Mouse (Mus musculus) midbrain, postnatal 0 days (tissue): ENCODE measurements around the gene Larp6. TPM values are rescaled to one million over a fixed set of nuclear protein-coding genes. Genes with fewer than 3 reads are reported as not detected.
A peak's percentile ranks its signal among the peaks of the same experiment; 100 is the strongest.

Experiments
- ATAC-seq: fragments of 200-750 bp; cut with Nextera tagmentation; 2 replicates; pipeline ENCODE4 v1.8.0; 2017; ENCODE audit warnings: moderate number of reproducible peaks, mild to moderate bottlenecking, moderate TSS enrichment, moderate library complexity; ENCODE audit not compliant: low FRiP score
- DNase-seq: peaks from one replicate; pipeline ENCODE4 v3.0.0-alpha.2; 2015; ENCODE audit warnings: low spot score
- H3K27ac ChIP-seq: fragments of 300-500 bp; sonication (generic); 2 replicates; pipeline ENCODE4 v1.5.1; 2014; ENCODE audit warnings: low read depth, mild to moderate bottlenecking, low read length, mixed read lengths
- H3K27me3 ChIP-seq: fragments of 300-500 bp; sonication (generic); 2 replicates; pipeline ENCODE4 v1.6.1; 2014; ENCODE audit warnings: low read length, control low read depth, mixed read lengths; ENCODE audit not compliant: insufficient read depth
- H3K36me3 ChIP-seq: fragments of 300-500 bp; sonication (generic); 2 replicates; pipeline ENCODE4 v1.6.1; 2014; ENCODE audit warnings: low read length, control low read depth, mixed read lengths; ENCODE audit not compliant: insufficient read depth
- H3K4me1 ChIP-seq: fragments of 300-500 bp; sonication (generic); 2 replicates; pipeline ENCODE4 v1.6.1; 2014; ENCODE audit warnings: mild to moderate bottlenecking, control low read depth, antibody characterized with exemption, low read length, mixed read lengths; ENCODE audit not compliant: insufficient read depth
- H3K4me2 ChIP-seq: fragments of 300-500 bp; sonication (generic); 2 replicates; pipeline ENCODE4 v1.6.1; 2014; ENCODE audit warnings: low read depth, mild to moderate bottlenecking, low read length, mixed read lengths; ENCODE audit not compliant: poor library complexity, severe bottlenecking
- H3K4me3 ChIP-seq: fragments of 300-500 bp; sonication (generic); 2 replicates; pipeline ENCODE4 v1.5.1; 2014; ENCODE audit warnings: low read depth, mild to moderate bottlenecking, low read length, moderate library complexity
- H3K9ac ChIP-seq: fragments of 300-500 bp; sonication (generic); replicated peaks from 2 replicates; pipeline ENCODE4 v1.6.1; 2014; ENCODE audit warnings: mild to moderate bottlenecking, low read length, moderate library complexity, mixed read lengths; ENCODE audit not compliant: poor library complexity, severe bottlenecking
- H3K9me3 ChIP-seq: fragments of 300-500 bp; sonication (generic); 2 replicates; pipeline ENCODE4 v1.6.1; 2016; ENCODE audit warnings: low read length, control low read depth
- CTCF ChIP-seq: IDR thresholded peaks from 2 replicates; pipeline ENCODE4 v1.5.1; 2016; ENCODE audit warnings: antibody characterized with exemption, mild to moderate bottlenecking
- whole genome bisulfite sequencing: fragments of 180-500 bp; shearing (Covaris S2); extraction: QIAGEN DNeasy Blood & Tissue Kit; methylation state at CpG from one replicate; pipeline ENCODE4 v1.1.7; 2014; 5-methylcytosine and 5-hydroxymethylcytosine counted together
- polyA plus RNA-seq: library from polyadenylated mRNA; unstranded; fragments of >200 nt; fragmentation: Nextera tagmentation; extraction: Ambion mirVana; gene quantifications from 2 replicates; pipeline ENCODE4 v1.2.1, GENCODE M21; 2015
- total RNA-seq: library from RNA; depleted of rRNA; stranded (reverse); fragments of >200 nt; gene quantifications from 2 replicates; pipeline ENCODE4 v1.2.3, GENCODE M21; 2014

Gene Larp6
- total and polyA plus RNA-seq, 2 experiments from 2014 or later = 30.4 to 37.3 TPM

DNA sequence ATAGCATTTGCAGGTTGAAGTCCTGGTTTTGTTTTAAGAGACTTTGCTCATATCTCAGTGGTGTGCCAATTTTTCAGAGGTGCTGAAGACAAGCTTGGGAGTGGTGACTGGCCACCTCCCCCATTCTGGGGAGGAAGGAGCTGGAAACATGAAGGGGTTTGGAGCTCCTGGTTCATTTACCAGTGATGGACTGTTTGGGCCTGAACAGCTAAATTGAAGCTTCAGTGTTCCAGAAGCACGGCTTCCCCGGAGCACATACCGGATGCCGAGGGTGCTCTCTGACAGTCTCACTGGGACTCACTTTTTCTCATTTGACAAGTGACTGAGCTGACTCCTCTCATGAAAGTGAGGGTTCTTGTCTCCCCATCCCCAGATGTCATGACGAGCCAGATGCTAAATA, 4.2 kb upstream of the Larp6 start:
- H3K4me2 ChIP-seq = no peak overlapping the region
- WGBS = 81% methylated on average over 5 of the region's 5 CpGs
- TF ChIP-seq CTCF = no peak

GRCm38 (mm10) chr9:60709721-60710120, 3.1 kb upstream of the Larp6 start:
- H3K9ac ChIP-seq = no peak overlapping the region
- H3K27ac ChIP-seq = no peak overlapping the region
- 83% methylated on average over 6 of the region's 6 CpGs for WGBS
- peaks cover 10% of the 10 kb centered on the region; the same call in 1 of the 2 replicates for H3K4me1 ChIP-seq
- H3K36me3 ChIP-seq = no peaks in the 10 kb centered on the region
- no peak for TF ChIP-seq CTCF
- H3K4me2 ChIP-seq = no peak overlapping the region
- no peaks in the 10 kb centered on the region for H3K27me3 ChIP-seq
- no peak overlapping the region for H3K4me3 ChIP-seq
- no peak for ATAC-seq
- no peaks in the 10 kb centered on the region for H3K9me3 ChIP-seq
- no peak for DNase-seq

More for the DNA sequence above, 4.2 kb upstream of the Larp6 start:
- Histone ChIP-seq H3K4me3 (no peak overlapping the region), H3K27ac (no peak overlapping the region), H3K9me3 (no peaks in the 10 kb centered on the region), H3K9ac (no peak overlapping the region), H3K4me1 (no peaks in the 10 kb centered on the region), H3K27me3 (no peaks in the 10 kb centered on the region), H3K36me3 (no peaks in the 10 kb centered on the region)
- DNase-seq (no peak), ATAC-seq (no peak)

DNA sequence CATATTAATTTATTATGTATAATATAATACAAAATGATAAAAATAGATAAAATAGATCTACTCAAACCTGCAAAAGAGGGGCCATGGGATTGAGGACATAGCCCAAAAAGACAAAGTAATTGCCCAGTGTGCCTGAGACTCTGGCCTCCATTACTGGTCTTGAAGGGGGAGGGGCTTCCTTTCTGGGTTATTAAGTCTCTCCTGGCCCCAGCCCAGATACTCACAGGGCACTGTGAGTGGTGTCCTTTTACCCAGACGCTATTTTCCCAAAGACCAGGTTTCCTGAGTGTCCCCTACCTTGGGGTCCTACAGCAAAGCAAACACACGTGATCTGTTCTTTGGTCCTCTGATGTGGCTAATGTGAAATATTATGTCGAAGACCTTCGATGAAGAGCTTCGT, 778 bp upstream of the Larp6 start:
- H3K4me2 ChIP-seq = peak overlapping the region; percentile 90
- H3K4me3 ChIP-seq = no peak overlapping the region; the same call in 1 of the 2 replicates
- peaks cover 14% of the 10 kb centered on the region; the same call in 1 of the 2 replicates for H3K4me1 ChIP-seq
- peak overlapping the region; percentile 82; the same call in 1 of the 2 replicates for H3K27ac ChIP-seq
- no peak for ATAC-seq
- no peak for TF ChIP-seq CTCF
- H3K9ac ChIP-seq = peak overlapping the region; percentile 89
- H3K27me3 ChIP-seq = no peaks in the 10 kb centered on the region
- H3K36me3 ChIP-seq = no peaks in the 10 kb centered on the region
- no peak for DNase-seq
- WGBS = 77% methylated on average over 5 of the region's 5 CpGs
- no peaks in the 10 kb centered on the region for H3K9me3 ChIP-seq

- no peaks in the 10 kb centered on the region for H3K36me3 ChIP-seq
- H3K9me3 ChIP-seq = no peaks in the 10 kb centered on the region
- 31% methylated on average over 4 of the region's 4 CpGs for WGBS
- H3K4me3 ChIP-seq = peak overlapping the region; percentile 71
- ATAC-seq = peak; percentile 41
- peak overlapping the region; percentile 89 for H3K9ac ChIP-seq
- peak overlapping the region; percentile 82 for H3K27ac ChIP-seq
- peak overlapping the region; percentile 90 for H3K4me2 ChIP-seq
- H3K27me3 ChIP-seq = no peaks in the 10 kb centered on the region
- no peak for TF ChIP-seq CTCF
- no peak for DNase-seq
- peaks cover 14% of the 10 kb centered on the region; the same call in 1 of the 2 replicates for H3K4me1 ChIP-seq
Measured at GRCm38 (mm10) chr9:60713616-60714015, 827 bp downstream of the Larp6 start.

DNA sequence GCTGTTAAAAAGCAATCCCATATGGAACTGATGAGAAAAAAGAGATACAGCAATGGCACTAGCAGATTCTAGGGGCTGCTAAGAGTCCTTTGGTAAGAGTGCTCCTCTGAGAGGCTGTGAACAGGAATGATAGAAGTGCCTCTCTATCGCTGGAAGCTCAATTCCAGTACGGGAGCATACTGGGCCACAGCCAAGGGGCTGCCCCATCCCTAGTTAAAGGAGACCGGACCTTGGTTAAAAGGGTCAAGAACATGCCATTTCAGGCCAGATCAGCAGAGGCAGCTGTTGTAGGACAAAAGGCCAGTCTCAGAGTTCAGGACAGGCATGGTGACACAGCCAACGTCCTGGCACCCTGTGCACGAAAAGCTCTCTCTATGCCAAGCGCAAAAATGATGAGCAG, 1.4 kb downstream of the Larp6 start:
- peak overlapping the region; percentile 89 for H3K9ac ChIP-seq

GRCm38 (mm10) chr9:60715271-60715670, 2.5 kb downstream of the Larp6 start:
- H3K4me1 ChIP-seq = peaks cover 14% of the 10 kb centered on the region; the same call in 1 of the 2 replicates
- DNase-seq (no peak), ATAC-seq (no peak)
- no peaks in the 10 kb centered on the region for H3K36me3 ChIP-seq
- no peak overlapping the region for H3K9ac ChIP-seq
- H3K27ac ChIP-seq = no peak overlapping the region
- H3K27me3 ChIP-seq = no peaks in the 10 kb centered on the region
- peak overlapping the region; percentile 90; the same call in 1 of the 2 replicates for H3K4me2 ChIP-seq
- H3K4me3 ChIP-seq = no peak overlapping the region
- H3K9me3 ChIP-seq = no peaks in the 10 kb centered on the region
- no peak for TF ChIP-seq CTCF
- whole genome bisulfite sequencing = 95% methylated on average over 4 of the region's 4 CpGs

More for the DNA sequence above, 1.4 kb downstream of the Larp6 start:
- Histone ChIP-seq H3K9me3 (no peaks in the 10 kb centered on the region), H3K27me3 (no peaks in the 10 kb centered on the region), H3K36me3 (no peaks in the 10 kb centered on the region), H3K4me2 (peak overlapping the region; percentile 90), H3K4me1 (peaks cover 14% of the 10 kb centered on the region; the same call in 1 of the 2 replicates), H3K27ac (peak overlapping the region; percentile 82; the same call in 1 of the 2 replicates), H3K4me3 (peak overlapping the region; percentile 71)
- TF ChIP-seq CTCF = no peak
- no peak for DNase-seq
- 72% methylated on average over 6 of the region's 6 CpGs for WGBS
- ATAC-seq = no peak
